Mouse (Mus musculus) embryonic fibroblast, embryonic 13.5 days (primary cell): ENCODE results near the gene Lrrc30.

ENCODE experiments used
- CTCF ChIP-seq: IDR thresholded peaks from 2 replicates; pipeline ENCODE4 v1.5.1; 2011; ENCODE audit warnings: mild to moderate bottlenecking, control low read depth, low read length, moderate library complexity, borderline replicate concordance; ENCODE audit not compliant: insufficient read depth
- POLR2A ChIP-seq: IDR thresholded peaks from 2 replicates; pipeline ENCODE4 v1.6.1; 2011; ENCODE audit warnings: low read depth, mild to moderate bottlenecking, control low read depth, low read length, moderate library complexity

GRCm38 (mm10) chr17:67636304-67636703 lies 3.8 kb upstream of the Lrrc30 start:
- no peak for TF ChIP-seq POLR2A
- no peak for TF ChIP-seq CTCF
